Mouse (Mus musculus) heart, embryonic 16.5 days (tissue): ENCODE measurements at regions not wholly inside any gene's neighbourhood (a gene's known extent, or its start where the extent isn't known, plus 50 kb on each side); places are given as distances from the start of the nearest gene placed in this dataset.
A peak's percentile ranks its signal among the peaks of the same experiment; 100 is the strongest.

Experiments used
- ATAC-seq: fragments of 200-750 bp; cut with Nextera tagmentation; replicated peaks from 2 replicates; pipeline ENCODE4 v1.8.0; 2017; ENCODE audit warnings: moderate number of reproducible peaks; ENCODE audit not compliant: insufficient read depth, low FRiP score; ENCODE audit errors: extremely low read depth
- H3K27ac ChIP-seq: fragments of 300-500 bp; sonication (generic); 2 replicates; pipeline ENCODE4 v1.5.1; 2014; ENCODE audit warnings: mild to moderate bottlenecking, low read length, control low read depth, moderate library complexity
- H3K27me3 ChIP-seq: fragments of 300-500 bp; sonication (generic); 2 replicates; pipeline ENCODE4 v1.6.1; 2014; ENCODE audit warnings: low read length, mixed read lengths; ENCODE audit not compliant: control insufficient read depth, insufficient read depth
- H3K36me3 ChIP-seq: fragments of 300-500 bp; sonication (generic); 2 replicates; pipeline ENCODE4 v1.6.1; 2014; ENCODE audit not compliant: control insufficient read depth, insufficient read depth
- H3K4me1 ChIP-seq: fragments of 300-500 bp; sonication (generic); 2 replicates; pipeline ENCODE4 v1.6.1; 2014; ENCODE audit warnings: low read length, mixed read lengths; ENCODE audit not compliant: control insufficient read depth, insufficient read depth
- H3K4me2 ChIP-seq: fragments of 300-500 bp; sonication (generic); 2 replicates; pipeline ENCODE4 v1.6.1; 2014; ENCODE audit warnings: low read depth, mild to moderate bottlenecking, control low read depth, low read length
- H3K4me3 ChIP-seq: fragments of 300-500 bp; sonication (generic); 2 replicates; pipeline ENCODE4 v1.5.1; 2014; ENCODE audit warnings: mild to moderate bottlenecking, control low read depth, low read length
- H3K9ac ChIP-seq: fragments of 300-500 bp; sonication (generic); 2 replicates; pipeline ENCODE4 v1.6.1; 2014; ENCODE audit warnings: low read length, control low read depth
- H3K9me3 ChIP-seq: fragments of 300-500 bp; sonication (generic); replicated peaks from 2 replicates; pipeline ENCODE4 v1.6.1; 2016; ENCODE audit warnings: low read length; ENCODE audit not compliant: control insufficient read depth
- WGBS: fragments of 180-500 bp; shearing (Covaris S2); extraction: QIAGEN DNeasy Blood & Tissue Kit; methylation state at CpG from one replicate; pipeline ENCODE4 v1.1.7; 2014; 5-methylcytosine and 5-hydroxymethylcytosine counted together

- ATAC-seq, result no peak
- H3K9ac ChIP-seq, result no peak overlapping the region
- no peaks in the 10 kb centered on the region for H3K27me3 ChIP-seq
- 62% methylated on average over 4 of the region's 4 CpGs for WGBS
- no peak overlapping the region for H3K27ac ChIP-seq
- no peak overlapping the region for H3K4me3 ChIP-seq
- no peaks in the 10 kb centered on the region for H3K4me1 ChIP-seq
- no peak overlapping the region for H3K4me2 ChIP-seq
- H3K36me3 ChIP-seq, result no peaks in the 10 kb centered on the region
- H3K9me3 ChIP-seq, result no peaks in the 10 kb centered on the region
Measured at GRCm38 (mm10) chr13:60001637-60002036, 175.5 kb downstream of the Gas1 start.

- no peak for ATAC-seq
- Histone ChIP-seq H3K9ac (no peak overlapping the region), H3K27me3 (no peaks in the 10 kb centered on the region), H3K4me3 (no peak overlapping the region), H3K27ac (no peak overlapping the region), H3K4me1 (no peaks in the 10 kb centered on the region), H3K9me3 (no peaks in the 10 kb centered on the region), H3K36me3 (no peaks in the 10 kb centered on the region), H3K4me2 (no peak overlapping the region)
- WGBS, result 60% methylated on average over 8 of the region's 8 CpGs
Measured at GRCm38 (mm10) chr13:60000618-60001347, 176.4 kb downstream of the Gas1 start.

GRCm38 (mm10) chr13:59997431-59997830 is 174.5 kb upstream of the Tut7 start:
- Histone ChIP-seq H3K4me3 (no peak overlapping the region), H3K27ac (no peak overlapping the region), H3K9ac (no peak overlapping the region), H3K36me3 (no peaks in the 10 kb centered on the region), H3K9me3 (no peaks in the 10 kb centered on the region), H3K4me1 (peaks cover 8% of the 10 kb centered on the region), H3K4me2 (no peak overlapping the region), H3K27me3 (no peaks in the 10 kb centered on the region)
- 87% methylated on average over 3 of the region's 3 CpGs for WGBS
- no peak for ATAC-seq

- Histone ChIP-seq H3K4me3 (no peak overlapping the region), H3K9ac (no peak overlapping the region), H3K36me3 (no peaks in the 10 kb centered on the region), H3K4me1 (peaks cover 8% of the 10 kb centered on the region), H3K27ac (no peak overlapping the region), H3K27me3 (no peaks in the 10 kb centered on the region), H3K9me3 (no peaks in the 10 kb centered on the region), H3K4me2 (no peak overlapping the region)
- ATAC-seq, result no peak
- WGBS, result 77% methylated on average over 13 of the region's 13 CpGs
Measured at GRCm38 (mm10) chr13:59996146-59996814, 173.3 kb upstream of the Tut7 start.

- no peaks in the 10 kb centered on the region for H3K36me3 ChIP-seq
- peak; percentile 75; the same call in 1 of the 2 replicates for ATAC-seq
- H3K4me1 ChIP-seq, result peaks cover 8% of the 10 kb centered on the region
- H3K27me3 ChIP-seq, result no peaks in the 10 kb centered on the region
- H3K9me3 ChIP-seq, result no peaks in the 10 kb centered on the region; the same call in 1 of the 2 replicates
- no peak overlapping the region for H3K9ac ChIP-seq
- 0 out of 2 replicates have a peak overlapping the region, but pooled peaks have one; percentile 14 for H3K4me2 ChIP-seq
- H3K4me3 ChIP-seq, result no peak overlapping the region
- WGBS, result 39% methylated on average over 11 of the region's 11 CpGs
- H3K27ac ChIP-seq, result peak overlapping the region; percentile 37; the same call in 1 of the 2 replicates
Measured at GRCm38 (mm10) chr13:59992780-59993501, 170.0 kb upstream of the Tut7 start.

- no peak overlapping the region for H3K27ac ChIP-seq
- H3K36me3 ChIP-seq, result no peaks in the 10 kb centered on the region
- no peak overlapping the region for H3K9ac ChIP-seq
- H3K27me3 ChIP-seq, result no peaks in the 10 kb centered on the region
- peaks cover 6% of the 10 kb centered on the region for H3K9me3 ChIP-seq
- H3K4me1 ChIP-seq, result peaks cover 8% of the 10 kb centered on the region
- H3K4me3 ChIP-seq, result no peak overlapping the region
- no peak overlapping the region for H3K4me2 ChIP-seq
- ATAC-seq, result no peak
Measured at GRCm38 (mm10) chr13:59992346-59992745, 169.4 kb upstream of the Tut7 start.

- no peak for ATAC-seq
- peaks cover 8% of the 10 kb centered on the region for H3K9me3 ChIP-seq
- H3K4me3 ChIP-seq, result no peak overlapping the region
- H3K27me3 ChIP-seq, result no peaks in the 10 kb centered on the region
- no peak overlapping the region for H3K9ac ChIP-seq
- WGBS, result 68% methylated on average over 10 of the region's 10 CpGs
- no peak overlapping the region for H3K27ac ChIP-seq
- H3K36me3 ChIP-seq, result no peaks in the 10 kb centered on the region
- peaks cover 8% of the 10 kb centered on the region for H3K4me1 ChIP-seq
- H3K4me2 ChIP-seq, result no peak overlapping the region
Measured at GRCm38 (mm10) chr13:59990402-59991280, 167.7 kb upstream of the Tut7 start.

GRCm38 (mm10) chr13:59988393-59988965 is 165.5 kb upstream of the Tut7 start:
- H3K4me3 ChIP-seq, result no peak overlapping the region
- no peaks in the 10 kb centered on the region for H3K36me3 ChIP-seq

More at GRCm38 (mm10) chr13:59988393-59988965, 165.5 kb upstream of the Tut7 start:
- WGBS, result 41% methylated on average over 7 of the region's 7 CpGs
- no peak for ATAC-seq
- H3K27ac ChIP-seq, result no peak overlapping the region
- H3K9me3 ChIP-seq, result peaks cover 8% of the 10 kb centered on the region
- no peaks in the 10 kb centered on the region for H3K27me3 ChIP-seq
- peaks cover 8% of the 10 kb centered on the region for H3K4me1 ChIP-seq
- no peak overlapping the region for H3K4me2 ChIP-seq
- no peak overlapping the region for H3K9ac ChIP-seq
